Mouse (Mus musculus): ENCODE results near the gene Tex11. TPM values are rescaled to one million over a fixed set of nuclear protein-coding genes. Genes with fewer than 3 reads are reported as not detected.
"Not testable (repeated sequence)": the region's sequence is repeated elsewhere in the genome, so short reads cannot be mapped to it uniquely, and the experiment has no call there.

Gene Tex11
- under 1 TPM; 0.32 to 0.93 TPM for total RNA-seq (2021)

- DNase-seq, result no peak
These were observed at the start of gene Tex11 for GRCm38 (mm10) chrX:101059541-101059940. TSS of gene Tex11 (minus strand) at chrX:101059667.

GRCm38 (mm10) chrX:101085920-101086319 is 26.5 kb upstream of the Tex11 start, which contains the start of gene Slc7a3:
TSS of gene Slc7a3 (minus strand) at chrX:101086020.
- no peak for DNase-seq

GRCm38 (mm10) chrX:101085211-101085610 is 25.7 kb upstream of the Tex11 start:
- DNase-seq, result not testable (repeated sequence)

- no peak for DNase-seq
These were observed 24.7 kb upstream of the Tex11 start for GRCm38 (mm10) chrX:101084192-101084591.

GRCm38 (mm10) chrX:101065245-101065644 is 5.8 kb upstream of the Tex11 start:
- no peak for DNase-seq

GRCm38 (mm10) chrX:101063503-101063902 is 4.0 kb upstream of the Tex11 start:
- peak; percentile 8 for DNase-seq

GRCm38 (mm10) chrX:100943640-100944039 is 115.8 kb downstream of the Tex11 start:
- no peak for DNase-seq

- no peak for DNase-seq
These were observed 220.3 kb downstream of the Tex11 start for GRCm38 (mm10) chrX:100839211-100839610.

- no peak for DNase-seq
These were observed 226.7 kb downstream of the Tex11 start for GRCm38 (mm10) chrX:100832806-100833205.

GRCm38 (mm10) chrX:100825557-100825956 is 233.9 kb downstream of the Tex11 start:
- DNase-seq, result no peak

- no peak for DNase-seq
These were observed 238.3 kb downstream of the Tex11 start for GRCm38 (mm10) chrX:100821149-100821548.

GRCm38 (mm10) chrX:100818681-100819080 is 240.8 kb downstream of the Tex11 start:
- no peak for DNase-seq

- no peak for DNase-seq
These were observed 243.7 kb downstream of the Tex11 start for GRCm38 (mm10) chrX:100815766-100816165.

- DNase-seq, result no peak
These were observed 245.3 kb downstream of the Tex11 start for GRCm38 (mm10) chrX:100814139-100814538.

- DNase-seq, result peak; percentile 7
These were observed 248.3 kb downstream of the Tex11 start for GRCm38 (mm10) chrX:100811129-100811528.

- no peak for DNase-seq
These were observed 257.4 kb downstream of the Tex11 start for GRCm38 (mm10) chrX:100802034-100802433.

- DNase-seq, result no peak
These were observed 258.8 kb downstream of the Tex11 start for GRCm38 (mm10) chrX:100800643-100801042.

GRCm38 (mm10) chrX:100797851-100798527 is 261.5 kb downstream of the Tex11 start:
- DNase-seq, result no peak

- no peak for DNase-seq
These were observed 262.1 kb downstream of the Tex11 start for GRCm38 (mm10) chrX:100797370-100797769.

GRCm38 (mm10) chrX:100796741-100797090 is 262.8 kb downstream of the Tex11 start:
- DNase-seq, result no peak

GRCm38 (mm10) chrX:100796041-100796740 is 263.3 kb downstream of the Tex11 start:
- no peak for DNase-seq

- no peak for DNase-seq
These were observed 270.1 kb downstream of the Tex11 start for GRCm38 (mm10) chrX:100789322-100789721.

Data from heart, postnatal 4 days (tissue).